ENCODE assay signal across 7 mouse cellular contexts in the genomic region with DNA sequence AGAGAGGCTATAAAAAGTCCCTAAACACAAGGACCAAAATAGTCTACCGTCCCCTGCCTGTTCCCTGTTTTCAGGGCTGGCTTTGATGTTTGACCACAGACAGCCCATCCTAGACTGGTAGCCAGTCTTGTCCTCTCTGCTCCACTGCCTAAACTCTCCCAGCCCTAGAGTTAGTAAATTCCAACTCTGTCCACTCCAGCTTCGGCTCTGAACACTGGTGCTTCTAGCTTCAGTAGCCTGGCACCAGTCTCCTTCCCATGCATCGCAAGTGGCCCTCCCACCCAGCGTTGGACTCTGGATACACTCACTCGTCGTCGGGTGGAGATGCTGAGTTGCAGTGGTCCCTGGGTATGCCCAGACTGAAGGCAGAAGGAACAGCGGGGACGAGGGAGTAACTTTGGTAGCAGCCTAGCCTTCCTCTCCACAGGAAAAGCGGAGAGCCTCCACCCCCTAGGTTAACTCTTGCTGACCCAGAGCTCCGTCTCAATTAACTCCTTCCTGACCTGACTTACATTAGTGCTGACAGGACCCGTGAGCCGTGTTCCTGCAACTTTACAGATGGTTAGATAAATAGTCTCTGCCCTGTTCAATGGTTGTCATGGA. TPM values are rescaled to one million over a fixed set of nuclear protein-coding genes. Genes with fewer than 3 reads are reported as not detected.
DNase-seq lines count a peak whose midpoint lies in the region; ATAC-seq and TF ChIP-seq lines count a peak whose summit lies in the region.

Gene Grrp1 (minus strand): TSS at position 385 of the 603 bp plus-strand sequence.

- TF ChIP-seq CTCF in cortical plate, adult 2 months (IDR thresholded peaks at IDR 0.05; ENCODE audit: extremely low read depth, insufficient read depth, low read length) = no peak

- under 1% methylated on average over 13 of the region's 13 CpGs for WGBS in embryonic facial prominence, embryonic 14.5 days
- 2% methylated on average over 13 of the region's 13 CpGs for WGBS in hindbrain, embryonic 15.5 days
- 2% methylated on average over 13 of the region's 13 CpGs for WGBS in lung, embryonic 16.5 days

- H3K27ac ChIP-seq in cortical plate, adult 2 months (ENCODE audit: insufficient read depth, low read length) = peak within 1 kb of the TSS; percentile 15
- no peak within 1 kb of the TSS for H3K27ac ChIP-seq in embryonic facial prominence, embryonic 14.5 days (replicated peaks; ENCODE audit: low read depth, low read length)
- H3K27ac ChIP-seq in hindbrain, embryonic 15.5 days (replicated peaks) = peak within 1 kb of the TSS; percentile 36; the same call in 1 of the 2 replicates
- peak within 1 kb of the TSS; percentile 77 for H3K27ac ChIP-seq in lung, embryonic 16.5 days (ENCODE audit: low read length)

- H3K27me3 ChIP-seq in embryonic facial prominence, embryonic 14.5 days (replicated peaks; ENCODE audit: control insufficient read depth, insufficient read depth, low read length) = peaks cover 70% of the 10 kb centered on the region
- peaks cover 36% of the 10 kb centered on the region for H3K27me3 ChIP-seq in hindbrain, embryonic 15.5 days
- peaks cover 50% of the 10 kb centered on the region for H3K27me3 ChIP-seq in lung, embryonic 16.5 days (ENCODE audit: control insufficient read depth, insufficient read depth, low read depth, low read length)

- 0 out of 2 replicates have a peak, but pooled peaks have one; percentile 27 for TF ChIP-seq POLR2A in cortical plate, adult 2 months (IDR thresholded peaks at IDR 0.05; ENCODE audit: extremely low read depth, insufficient read depth, low read length)

- peak within 1 kb of the TSS; percentile 93 for H3K4me2 ChIP-seq in embryonic facial prominence, embryonic 14.5 days (ENCODE audit: low read depth, low read length)
- peak within 1 kb of the TSS; percentile 89 for H3K4me2 ChIP-seq in hindbrain, embryonic 15.5 days
- peak within 1 kb of the TSS; percentile 86 for H3K4me2 ChIP-seq in lung, embryonic 16.5 days (ENCODE audit: low read depth, low read length)

- H3K9ac ChIP-seq in embryonic facial prominence, embryonic 14.5 days (ENCODE audit: low read depth, low read length) = peak within 1 kb of the TSS; percentile 43
- H3K9ac ChIP-seq in hindbrain, embryonic 15.5 days = 0 out of 2 replicates have a peak within 1 kb of the TSS, but pooled peaks have one; percentile 3
- H3K9ac ChIP-seq in lung, embryonic 16.5 days (ENCODE audit: low read length) = peak within 1 kb of the TSS; percentile 61

- H3K36me3 ChIP-seq in embryonic facial prominence, embryonic 14.5 days (ENCODE audit: control insufficient read depth, insufficient read depth, low read length) = no peaks in the 10 kb centered on the region
- H3K36me3 ChIP-seq in hindbrain, embryonic 15.5 days = no peaks in the 10 kb centered on the region
- H3K36me3 ChIP-seq in lung, embryonic 16.5 days (ENCODE audit: control insufficient read depth, insufficient read depth, low read length) = no peaks in the 10 kb centered on the region

- ATAC-seq in embryonic facial prominence, embryonic 14.5 days (ENCODE audit: low read depth) = no peak
- ATAC-seq in hindbrain, embryonic 15.5 days (ENCODE audit: low FRiP score, low read depth) = no peak
- no peak for ATAC-seq in lung, embryonic 16.5 days (ENCODE audit: low read depth)

- DNase-seq in embryonic facial prominence, embryonic 14.5 days (ENCODE audit: low spot score) = no peak
- DNase-seq in thymus, postnatal 10 days (ENCODE audit: low spot score in 2 of 2) = no peak
- no peak for DNase-seq in frontal cortex, postnatal 10 days (ENCODE audit: low spot score in 2 of 2)
- DNase-seq in thymus, postnatal 25 days = no peak

- no peaks in the 10 kb centered on the region for H3K9me3 ChIP-seq in embryonic facial prominence, embryonic 14.5 days (ENCODE audit: control insufficient read depth, low read length)
- no peaks in the 10 kb centered on the region for H3K9me3 ChIP-seq in hindbrain, embryonic 15.5 days
- H3K9me3 ChIP-seq in lung, embryonic 16.5 days (ENCODE audit: control insufficient read depth, low read length) = no peaks in the 10 kb centered on the region

- H3K4me3 ChIP-seq in cortical plate, adult 2 months (ENCODE audit: insufficient read depth, low read length) = peak within 1 kb of the TSS; percentile 19
- peak within 1 kb of the TSS; percentile 54 for H3K4me3 ChIP-seq in embryonic facial prominence, embryonic 14.5 days (ENCODE audit: low read depth, low read length)
- peak within 1 kb of the TSS; percentile 56 for H3K4me3 ChIP-seq in hindbrain, embryonic 15.5 days
- peak within 1 kb of the TSS; percentile 51 for H3K4me3 ChIP-seq in lung, embryonic 16.5 days (ENCODE audit: low read length)

- no peaks in the 10 kb centered on the region for H3K4me1 ChIP-seq in cortical plate, adult 2 months (ENCODE audit: control insufficient read depth, insufficient read depth, low read length)
- H3K4me1 ChIP-seq in embryonic facial prominence, embryonic 14.5 days (ENCODE audit: control insufficient read depth, insufficient read depth, low read length) = peaks cover 37% of the 10 kb centered on the region
- H3K4me1 ChIP-seq in hindbrain, embryonic 15.5 days (replicated peaks) = peaks cover 50% of the 10 kb centered on the region
- peaks cover 46% of the 10 kb centered on the region for H3K4me1 ChIP-seq in lung, embryonic 16.5 days (replicated peaks; ENCODE audit: control insufficient read depth, insufficient read depth, low read length)

RNA-seq across cellular contexts. Expression of gene Grrp1, which starts in this region (rescaled TPM):
- 7.7 and 8.5 TPM in 2 replicates for polyA plus RNA-seq in cortical plate, adult 2 months (2012; rRNA removed)
- polyA plus RNA-seq in embryonic facial prominence, embryonic 14.5 days (2014; fragmentation: Nextera tagmentation; extraction: Ambion mirVana) = 6.8 and 7.4 TPM in 2 replicates
- polyA plus RNA-seq in hindbrain, embryonic 15.5 days (2015; fragmentation: Nextera tagmentation; extraction: Ambion mirVana) = 16.8 and 18.9 TPM in 2 replicates
- polyA plus RNA-seq in lung, embryonic 16.5 days (2015; fragmentation: Nextera tagmentation; extraction: Ambion mirVana) = 9.0 and 11.0 TPM in 2 replicates

Comparison
In these comparisons a context has a peak if more than half of its experiments do, and no peak if none do; other contexts are left out.
1. H3K9ac ChIP-seq: peak in every context shown above with its lines; median percentile 61 in lung, embryonic 16.5 days; 43 in embryonic facial prominence, embryonic 14.5 days; 3 in hindbrain, embryonic 15.5 days.